Mouse (Mus musculus): ENCODE data around the gene Clcnkb.
A peak's percentile ranks its signal among the peaks of the same experiment; 100 is the strongest.

Gene Clcnkb

DNA sequence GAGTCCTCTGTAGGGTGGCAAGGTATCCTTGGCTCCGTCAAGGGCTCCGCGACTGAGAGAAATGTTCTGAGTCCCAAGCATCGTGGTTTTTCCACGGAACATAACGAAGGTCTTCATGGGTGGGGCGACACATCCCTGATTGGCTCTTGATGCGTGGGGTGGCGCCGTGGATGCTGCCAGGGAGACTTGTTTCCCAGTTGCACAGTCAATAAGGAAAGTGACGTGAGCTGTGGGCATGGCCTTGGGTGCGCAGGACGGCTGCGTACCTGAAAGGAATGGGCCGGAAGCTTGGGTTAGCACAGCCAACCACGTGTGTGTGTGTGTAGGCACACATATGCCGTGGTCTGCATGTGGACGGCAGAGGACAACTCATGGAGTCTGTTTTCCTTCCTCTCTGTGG, 17.4 kb upstream of the Clcnkb start:
- DNase-seq = no peak

DNA sequence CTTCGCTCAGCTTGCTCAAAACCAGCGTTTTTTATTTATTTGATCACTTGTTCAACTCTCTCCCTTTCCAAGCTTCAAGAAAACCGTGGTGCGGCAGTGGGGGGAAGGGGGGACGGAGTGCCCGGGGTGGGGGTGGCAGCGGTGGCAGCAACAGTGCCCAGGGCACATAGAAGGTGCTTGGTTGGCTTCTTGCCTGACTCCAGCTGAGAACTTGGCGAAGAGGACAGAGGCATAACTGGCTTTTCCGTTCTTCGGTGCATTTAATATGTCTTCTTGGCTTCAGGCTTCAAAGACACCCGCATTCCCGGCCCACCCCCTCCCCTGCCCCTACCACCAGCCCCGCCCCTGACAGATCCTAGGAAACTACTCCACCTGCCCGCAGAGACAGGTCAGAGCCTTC, 16.9 kb upstream of the Clcnkb start:
- DNase-seq = no peak

DNA sequence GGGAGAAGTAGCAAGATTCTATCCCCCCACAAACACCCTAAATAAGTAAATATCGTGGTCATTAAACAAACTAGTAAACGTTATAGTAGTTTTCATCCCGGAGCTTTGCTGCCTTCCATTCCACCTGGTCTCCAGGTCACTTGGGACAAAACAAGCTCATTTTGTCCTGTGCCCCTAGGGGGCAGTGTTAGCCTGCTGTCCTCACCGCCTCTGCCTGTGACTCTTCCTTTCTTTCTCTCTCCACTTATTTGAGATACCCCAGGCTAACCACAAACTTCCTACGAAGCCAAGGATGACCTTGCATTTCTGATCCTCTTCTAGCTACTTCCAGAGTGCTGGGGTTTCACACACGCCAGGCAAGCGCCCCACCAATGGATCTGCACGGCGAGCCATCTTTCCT, 15.2 kb upstream of the Clcnkb start:
- DNase-seq = peak; percentile 56

DNA sequence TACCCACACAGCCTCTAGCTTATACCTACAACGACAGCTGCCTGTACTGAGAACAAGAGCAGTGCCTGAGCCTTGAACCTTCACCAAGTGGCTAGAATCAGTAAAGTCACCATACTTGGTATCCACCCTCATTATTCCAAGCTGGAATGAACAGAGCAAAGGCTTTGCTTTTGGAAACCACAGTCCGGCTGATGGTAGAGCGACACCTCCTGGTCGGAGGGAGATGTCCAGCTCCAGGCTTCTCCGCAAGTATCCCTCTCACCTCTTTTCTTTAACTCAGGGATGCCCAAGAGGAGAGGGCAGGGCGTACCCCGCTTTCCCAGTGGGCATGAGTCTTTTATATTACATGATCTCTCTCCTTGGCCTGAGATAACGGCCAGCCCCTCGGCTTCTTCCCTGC, 14.0 kb upstream of the Clcnkb start:
- DNase-seq = no peak

DNA sequence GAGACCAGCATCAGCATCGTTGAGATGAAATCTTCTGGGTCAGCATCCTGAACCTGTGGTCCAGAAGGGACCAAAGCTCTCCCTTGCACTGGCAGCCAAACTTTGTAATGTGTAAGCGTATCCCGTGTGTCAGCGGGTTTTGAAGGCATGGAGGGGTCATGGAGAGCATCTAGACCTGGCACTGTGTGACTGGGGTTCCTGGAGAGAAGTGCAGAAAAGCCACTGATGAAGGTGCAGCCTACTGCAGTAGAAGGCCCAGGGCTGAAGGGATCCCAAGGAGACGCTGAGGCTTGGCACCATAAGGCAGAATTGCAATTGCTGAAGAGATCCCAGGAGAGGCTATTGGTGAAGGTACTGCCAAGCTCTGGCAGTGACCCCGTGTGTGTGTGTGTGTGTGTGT, 13.6 kb upstream of the Clcnkb start:
- DNase-seq = no peak

DNA sequence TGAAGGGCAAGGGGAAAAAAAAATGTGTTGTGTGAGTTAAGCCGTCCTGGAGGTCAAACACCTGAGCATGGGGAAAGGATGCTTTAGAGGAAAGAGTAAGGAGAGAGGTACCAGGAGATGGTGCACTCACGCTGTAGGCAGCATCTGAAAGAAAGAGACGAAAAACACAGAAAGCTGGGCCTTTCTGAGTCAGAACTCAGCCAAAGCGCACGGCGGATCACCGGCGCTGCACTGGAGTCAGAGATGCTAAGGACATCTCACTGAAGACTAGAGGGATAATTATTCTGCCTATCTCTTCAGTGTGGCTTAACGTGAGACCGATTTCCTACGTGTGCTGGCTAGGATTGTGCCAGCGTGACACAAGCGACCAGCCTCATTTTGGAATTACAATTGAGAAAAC, 12.1 kb upstream of the Clcnkb start:
- no peak for DNase-seq

DNA sequence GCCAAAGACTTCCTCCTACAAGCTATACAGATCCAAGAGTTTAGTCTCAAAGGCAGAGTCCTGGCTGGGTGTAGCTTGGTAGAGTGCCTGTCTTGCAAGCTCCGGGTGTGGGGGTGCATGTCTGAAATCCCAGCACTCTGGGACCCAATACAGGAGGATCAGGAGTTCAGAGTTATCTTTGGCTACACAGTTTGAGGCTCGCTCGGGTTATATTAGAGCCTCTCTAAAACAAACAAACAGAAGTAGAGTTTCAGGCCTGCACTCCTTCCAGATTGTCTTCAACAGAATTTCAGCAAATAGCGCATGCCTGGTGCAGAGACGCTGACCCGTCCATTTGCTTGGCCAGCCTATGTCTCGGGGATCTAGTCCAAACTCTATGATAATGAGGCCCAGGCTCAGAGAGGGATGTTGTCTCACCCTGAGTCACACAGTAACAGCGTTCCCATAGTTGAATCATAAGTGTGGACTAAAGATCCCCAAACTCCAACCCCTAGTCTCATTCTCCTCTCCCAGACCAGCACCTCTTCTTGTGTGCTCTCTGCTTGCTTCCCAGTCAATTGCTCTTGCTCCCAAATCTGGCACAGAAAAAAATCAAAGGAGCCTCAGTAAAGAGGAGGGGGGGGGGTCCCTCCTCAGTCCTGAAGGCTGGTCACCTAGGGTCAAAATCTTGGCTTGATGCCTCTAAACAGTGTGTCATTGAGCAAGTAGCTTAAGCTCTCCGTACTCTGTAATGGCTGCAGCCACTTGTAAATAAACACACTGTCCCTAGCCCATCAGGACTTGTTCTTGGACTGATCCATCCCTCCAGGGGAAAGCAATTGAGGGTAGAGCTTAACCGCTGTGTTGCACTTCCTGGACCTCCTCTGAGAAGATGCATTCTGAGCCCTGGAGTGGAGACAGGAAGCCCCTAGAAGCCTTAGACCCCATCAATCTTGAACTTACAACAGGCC, 11.3 kb upstream of the Clcnkb start:
- no peak for DNase-seq

DNA sequence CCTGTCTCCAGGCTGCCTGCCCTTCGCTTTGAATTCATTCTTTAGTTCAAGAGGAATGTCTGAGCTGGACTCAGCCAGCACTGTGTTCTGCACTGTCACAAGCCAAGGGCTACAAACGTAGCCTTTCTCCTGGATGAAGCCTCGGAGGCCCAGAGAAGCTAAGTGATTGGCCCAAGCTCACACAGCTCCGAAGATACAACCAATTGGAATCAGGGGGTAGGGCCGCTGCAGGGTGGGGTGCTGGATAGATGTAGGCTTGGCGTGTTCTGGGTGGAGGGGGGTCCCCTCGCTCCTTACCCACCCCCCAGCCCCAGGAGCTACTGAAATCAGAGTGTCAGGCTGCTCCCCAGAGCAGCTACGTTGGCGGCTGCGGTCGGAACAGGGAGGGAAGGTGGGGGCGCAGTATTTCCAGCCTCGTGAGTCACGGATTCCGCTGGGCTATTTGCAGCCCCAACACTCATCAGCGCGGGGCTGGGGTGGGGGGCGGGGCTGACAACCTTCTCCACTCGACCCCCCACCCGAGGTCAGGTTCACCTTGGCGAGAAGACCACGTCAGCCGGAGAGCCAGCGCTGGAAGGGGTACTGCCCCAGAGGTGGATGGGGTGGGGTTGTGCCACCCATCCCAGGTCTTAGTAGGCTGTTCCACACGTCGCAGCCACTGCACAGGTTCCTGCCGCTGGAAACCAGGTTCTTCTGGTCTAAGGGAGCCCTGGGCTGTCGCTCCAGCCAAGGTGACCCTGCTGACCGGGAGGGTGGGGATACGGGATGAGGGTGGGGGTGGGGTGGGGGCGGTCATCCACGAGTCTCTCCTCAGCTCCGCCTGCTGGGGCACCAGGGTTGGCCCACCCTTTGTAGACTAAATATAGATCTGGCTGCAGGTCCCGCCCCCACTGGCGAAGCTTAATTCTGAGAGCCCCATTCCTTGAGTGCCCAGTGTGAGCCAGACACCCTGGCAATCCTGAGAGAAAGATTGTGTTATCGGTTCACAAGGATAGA, 10.0 kb upstream of the Clcnkb start:
- DNase-seq = peak; percentile 67

DNA sequence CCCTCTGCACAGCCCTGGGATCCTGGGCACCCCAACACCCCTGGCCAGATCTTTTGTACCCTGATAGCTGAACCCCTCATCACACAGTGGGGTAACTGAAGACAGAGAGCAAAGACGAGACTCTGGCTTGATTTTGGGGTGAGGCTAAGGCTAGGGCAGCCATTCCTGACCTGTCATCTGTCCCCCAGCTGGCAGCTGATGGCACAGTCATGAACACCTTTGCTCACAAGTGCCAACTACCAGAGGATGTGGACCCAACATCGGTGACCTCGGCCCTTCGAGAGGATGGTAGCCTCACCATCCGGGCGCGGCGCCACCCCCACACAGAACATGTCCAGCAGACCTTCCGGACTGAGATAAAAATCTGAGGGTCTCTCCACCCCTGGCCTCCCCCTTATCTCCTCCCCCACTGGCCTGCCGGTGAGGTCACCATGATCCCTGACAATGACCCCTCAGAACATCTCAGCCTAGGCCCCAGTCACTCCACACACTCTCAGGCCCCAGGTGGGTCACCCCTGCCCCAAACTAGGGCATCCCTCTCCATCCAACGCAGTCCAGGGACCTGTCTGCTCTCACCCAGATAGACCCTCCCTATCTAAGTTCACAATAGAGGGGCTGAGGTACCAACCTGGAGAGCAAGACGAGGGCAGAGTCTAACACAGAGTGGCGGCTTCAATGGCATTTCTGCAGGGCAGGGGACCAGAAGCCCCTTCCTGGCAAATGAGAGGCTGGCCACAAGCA, 8.0 kb upstream of the Clcnkb start:
- no peak for DNase-seq

DNA sequence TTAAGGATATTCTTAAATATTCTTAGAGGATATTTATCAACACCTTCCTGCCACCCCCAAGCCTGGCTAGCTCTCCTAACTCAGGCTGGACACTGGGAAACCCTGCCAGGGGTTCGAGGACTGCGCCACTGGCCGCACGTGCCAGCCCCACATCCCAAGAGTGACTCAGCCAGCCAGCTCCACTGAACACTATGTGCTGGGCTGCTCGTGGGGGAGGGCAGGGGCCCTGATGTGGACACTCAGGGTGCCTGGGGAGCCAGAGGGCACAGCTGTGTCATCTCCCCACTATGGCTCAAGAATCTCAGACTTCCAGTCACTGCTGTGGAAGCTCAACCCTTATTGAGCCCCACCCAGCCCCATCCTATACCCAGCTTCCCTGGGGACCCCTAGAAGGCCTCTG, 7.5 kb upstream of the Clcnkb start:
- no peak for DNase-seq

DNA sequence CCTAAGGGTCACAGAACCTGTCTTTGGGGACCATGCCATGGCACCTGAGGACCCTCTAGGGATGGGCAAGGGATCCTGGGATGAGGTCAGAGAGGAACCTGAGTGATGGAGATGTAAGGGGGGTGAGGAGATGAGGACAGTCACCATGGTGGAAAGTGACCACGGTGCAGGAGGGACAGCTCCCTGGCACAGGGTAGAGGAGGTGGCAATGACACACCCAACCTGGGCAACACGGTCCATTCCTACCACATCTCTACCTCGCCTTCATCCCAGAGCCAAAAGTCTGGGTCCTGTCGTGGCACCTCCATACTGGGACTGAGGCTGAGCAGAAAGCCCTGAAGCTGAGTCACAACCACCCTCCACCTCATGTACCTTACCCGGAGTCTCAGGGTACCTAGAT, 7.0 kb upstream of the Clcnkb start:
- no peak for DNase-seq

DNA sequence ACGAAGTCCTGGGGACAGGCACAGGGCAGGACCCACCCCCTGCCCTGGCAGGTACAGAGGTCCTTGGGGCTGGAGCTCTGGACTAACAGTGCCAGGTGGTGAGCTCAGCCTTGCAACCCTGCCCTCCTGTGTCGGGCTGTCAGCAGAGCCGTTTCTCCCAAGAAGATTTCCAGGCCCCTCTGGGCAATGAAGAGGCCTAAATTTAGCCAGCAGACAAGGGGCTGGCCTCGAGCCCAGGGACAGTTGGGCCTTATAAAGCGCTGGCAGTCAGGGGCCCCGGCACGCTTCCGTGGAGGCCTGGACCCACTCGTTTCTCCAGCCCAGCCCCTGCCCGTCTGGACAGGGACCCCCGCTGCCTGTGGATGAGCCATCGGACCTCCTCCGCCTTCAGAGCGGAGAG, 5.6 kb upstream of the Clcnkb start:
- DNase-seq = no peak

DNA sequence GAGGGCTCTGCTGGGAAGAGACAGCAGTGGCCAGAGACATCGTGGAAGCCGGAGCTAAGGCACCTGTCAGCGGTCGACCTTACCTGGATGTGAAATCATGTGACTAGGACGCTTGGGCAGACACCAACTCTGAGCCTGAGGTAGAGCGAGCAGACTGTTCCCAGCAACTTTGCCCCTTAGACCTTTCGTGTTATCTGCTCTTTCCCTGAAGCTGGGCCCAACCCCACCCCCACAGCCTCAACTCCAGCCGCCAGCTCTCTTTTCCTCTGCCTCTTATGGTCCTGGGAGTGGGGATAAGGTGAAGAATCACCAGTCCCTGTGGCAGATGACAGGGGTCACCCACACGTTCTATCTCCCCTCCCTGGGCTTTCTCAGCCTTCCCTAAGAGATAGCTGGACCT, 5.1 kb upstream of the Clcnkb start:
- no peak for DNase-seq

DNA sequence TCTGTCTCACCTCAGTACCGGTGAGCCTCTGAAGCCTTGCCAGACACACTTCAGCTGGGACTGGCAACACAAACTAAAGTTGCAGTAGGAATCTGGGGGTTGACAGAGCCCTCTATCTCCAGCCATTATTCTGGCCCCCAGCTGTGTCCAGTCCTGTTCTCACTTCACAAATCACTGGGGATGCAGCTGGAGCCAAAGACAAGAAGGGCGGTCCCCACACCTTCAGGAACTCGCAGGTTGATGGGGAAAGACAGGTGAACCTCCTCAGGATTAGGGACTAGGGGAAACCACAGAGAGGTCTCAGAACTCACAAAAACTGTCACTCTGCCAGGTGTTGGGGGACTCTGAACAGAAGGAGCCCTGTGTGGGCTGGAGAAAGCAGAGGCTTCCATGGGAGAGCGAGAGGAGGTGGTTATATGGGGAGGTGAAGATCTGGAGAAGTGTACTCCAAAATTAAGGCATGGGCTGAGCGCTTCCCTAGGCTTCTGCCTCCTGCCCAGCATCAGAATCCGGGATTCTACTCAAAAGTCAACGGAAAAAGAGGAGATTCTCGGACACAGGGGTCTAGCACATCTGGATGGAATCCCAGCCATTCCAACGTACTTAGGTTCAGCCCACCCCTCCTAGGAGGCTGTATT, 4.5 kb upstream of the Clcnkb start, which contains the start of gene Hspb7:
Gene Hspb7, plus strand, starts transcription at position 588 of the 638 bp plus-strand sequence.
- DNase-seq = no peak

DNA sequence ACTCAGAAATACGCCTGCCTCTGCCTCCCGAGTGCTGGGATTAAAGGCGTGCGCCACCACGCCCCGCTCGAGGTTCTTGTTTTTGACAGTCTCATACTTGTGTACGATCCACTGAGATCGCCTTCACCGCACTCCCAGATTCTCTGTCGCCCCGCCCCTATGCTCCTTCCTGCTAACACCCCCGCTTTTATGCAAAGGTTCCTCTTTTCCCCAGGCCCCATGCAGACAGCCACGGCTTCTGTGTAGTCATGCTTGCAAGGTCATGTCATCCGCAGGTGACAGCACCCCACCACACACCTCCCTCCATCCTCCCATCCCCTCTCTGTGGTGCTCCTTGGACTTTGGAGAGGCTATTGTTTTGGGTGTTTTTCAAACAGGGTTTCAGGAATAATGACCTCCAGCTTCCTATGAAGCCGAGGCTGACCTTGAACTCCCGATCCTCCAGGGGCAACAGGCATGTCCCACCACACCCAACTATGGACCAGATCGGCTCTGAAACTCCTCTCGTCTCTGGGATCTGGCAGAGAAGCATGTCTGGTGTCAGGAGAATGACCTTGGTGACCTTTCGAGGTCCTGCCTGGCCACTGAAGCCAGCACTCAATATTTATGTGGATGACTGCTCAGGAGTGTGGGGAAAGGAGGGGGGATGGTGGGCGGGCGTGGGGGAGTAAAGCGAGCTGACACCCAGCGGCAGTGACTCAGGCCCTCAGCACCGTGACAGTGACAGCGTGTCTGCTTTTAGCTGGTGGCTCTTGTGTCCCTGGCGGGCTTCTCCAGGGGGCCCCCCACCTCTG, 3.8 kb upstream of the Clcnkb start:
- no peak for DNase-seq

DNA sequence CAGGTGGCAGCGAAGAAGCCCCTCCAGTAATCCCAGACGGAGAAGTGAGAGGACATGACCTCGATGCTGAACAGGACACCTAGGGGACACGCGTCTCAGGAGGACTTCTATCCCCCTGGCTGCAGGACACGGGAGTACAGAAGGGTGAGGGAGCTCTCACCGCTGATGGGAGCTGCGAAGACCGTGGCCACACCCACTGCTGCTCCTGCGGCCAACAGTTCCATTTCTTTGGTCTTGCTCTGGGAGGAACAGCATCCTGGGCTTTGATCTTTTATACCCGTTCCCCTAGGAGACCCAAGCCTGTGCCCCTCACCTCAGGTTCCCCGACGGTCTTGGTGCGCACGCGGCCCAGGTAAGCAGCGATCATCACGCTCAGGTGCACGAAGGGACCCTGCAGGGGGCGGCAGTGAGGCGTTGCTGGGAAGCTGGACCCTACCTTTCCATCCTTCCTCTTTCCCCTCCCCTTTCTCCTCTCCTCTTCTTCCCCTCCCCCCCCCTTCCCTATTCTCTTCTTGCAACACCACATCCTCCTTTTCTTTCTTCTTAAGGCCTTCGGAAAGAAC, 4.3 kb downstream of the Clcnkb start:
- DNase-seq = no peak

DNA sequence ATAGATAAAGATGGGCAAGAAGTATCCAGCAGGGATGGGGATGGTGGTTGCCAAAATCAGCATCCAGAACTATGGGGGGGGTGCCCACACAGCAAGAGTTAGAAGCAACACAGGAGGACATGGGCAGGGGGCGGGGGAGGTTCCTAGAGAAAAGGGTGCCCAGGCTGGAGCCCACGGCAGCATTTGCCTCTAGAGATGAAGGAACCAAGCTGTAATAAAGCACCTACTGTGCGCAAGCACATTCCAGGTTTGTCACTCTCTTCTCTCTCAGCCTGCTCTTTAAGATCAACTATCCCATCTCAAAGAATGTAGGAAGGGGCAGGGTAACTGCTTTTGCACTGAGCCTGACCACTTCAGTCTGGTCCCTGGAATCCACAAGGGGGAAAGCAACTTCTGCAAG, 7.2 kb downstream of the Clcnkb start:
- no peak for DNase-seq

DNA sequence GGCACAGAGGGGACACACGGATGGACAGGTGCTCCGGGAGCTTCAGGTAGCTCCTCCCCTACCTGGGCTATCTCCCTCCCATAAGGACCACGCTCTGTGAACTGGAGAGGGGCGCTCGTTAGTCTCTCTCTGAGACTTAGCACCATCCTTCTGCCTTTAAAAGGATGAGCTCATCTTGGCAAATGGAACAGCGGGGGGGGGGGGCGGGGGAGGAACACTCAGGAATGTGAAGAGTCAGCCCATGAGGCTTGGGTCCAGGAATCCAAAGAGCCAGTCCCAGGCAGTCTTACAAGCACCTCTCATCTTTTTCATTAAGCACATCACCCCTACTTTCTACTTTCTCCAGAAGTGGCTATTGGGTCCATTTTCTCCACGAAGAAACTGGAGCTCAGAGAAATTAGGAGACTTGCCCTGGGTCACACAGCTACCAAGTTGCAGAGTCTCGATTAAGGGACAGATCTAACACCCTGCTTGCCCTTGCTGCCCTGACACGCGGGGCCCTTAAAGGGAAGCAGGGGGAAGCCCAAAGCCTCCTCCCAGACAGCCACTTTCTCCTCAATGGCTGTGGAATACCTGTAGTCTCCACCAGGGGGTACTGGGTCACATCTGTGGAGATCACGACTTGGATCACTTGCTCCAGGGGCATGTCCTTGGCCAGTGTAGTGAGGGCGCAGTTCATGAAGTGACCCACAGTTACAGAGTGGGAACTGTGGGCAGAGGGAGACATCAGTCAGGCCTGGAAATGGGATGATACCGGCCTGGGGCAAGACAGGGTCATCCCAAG, 9.1 kb downstream of the Clcnkb start:
- DNase-seq = peak; percentile 44

DNA sequence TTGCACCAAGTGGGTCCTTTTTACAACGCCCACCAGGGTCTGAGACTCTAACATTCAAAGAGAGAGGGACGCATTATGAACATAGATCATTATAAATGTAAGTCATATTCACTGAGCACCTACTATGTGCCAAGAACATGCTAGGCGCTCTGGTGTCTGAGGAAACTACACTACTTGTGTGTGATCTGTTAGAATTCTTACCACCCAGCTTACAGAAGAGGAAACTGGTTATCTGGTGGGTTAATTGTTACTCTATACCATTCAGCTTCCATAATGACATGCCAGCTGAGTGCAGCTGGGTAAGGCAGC, 10.5 kb downstream of the Clcnkb start:
- no peak for DNase-seq

DNA sequence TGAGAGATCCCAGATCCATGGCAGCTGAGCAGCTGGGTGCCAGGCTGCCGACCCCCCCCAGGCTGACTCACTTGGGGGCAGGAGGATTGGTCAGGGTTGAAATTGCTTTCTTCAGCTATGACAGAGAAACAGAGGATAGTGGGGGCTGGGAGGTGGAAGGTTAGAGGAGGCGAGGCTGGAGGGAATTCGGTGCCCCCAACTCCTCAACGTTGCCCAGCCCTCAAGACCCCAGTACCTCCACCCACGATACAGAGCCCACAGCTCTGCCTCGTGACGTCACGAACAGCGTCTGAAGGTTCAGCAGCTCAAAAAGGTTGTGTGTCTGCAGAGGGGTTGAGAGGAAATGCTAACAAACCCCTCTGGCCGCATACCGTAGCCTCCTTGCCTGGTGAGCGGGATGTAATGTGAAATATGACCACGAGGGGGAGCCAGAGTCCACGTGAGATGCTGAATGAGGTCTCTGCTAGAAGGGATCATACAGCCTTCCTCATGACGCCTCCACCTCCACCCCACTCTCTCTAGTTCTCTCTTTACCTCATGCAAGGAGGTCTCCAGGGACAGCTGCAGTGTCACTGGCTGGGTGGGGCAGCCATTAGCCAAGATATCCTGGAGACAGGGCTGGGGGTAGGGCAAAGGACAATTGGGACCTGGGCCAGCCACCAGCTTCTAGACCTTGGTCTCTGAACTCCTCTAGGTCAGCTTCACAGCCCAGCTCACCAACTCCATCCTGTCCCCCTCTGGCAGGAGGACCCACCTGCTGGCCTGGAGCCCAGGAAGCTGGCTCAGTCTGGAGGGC, 11.1 kb downstream of the Clcnkb start:
- DNase-seq = peak; percentile 87

Data from right cerebral cortex, postnatal 14 days (tissue).